Mouse (Mus musculus) retina, postnatal 7 days (tissue): ENCODE results near the gene Atp4b.
"Not testable (repeated sequence)": the region's sequence is repeated elsewhere in the genome, so short reads cannot be mapped to it uniquely, and the experiment has no call there.

Experiments used
- DNase-seq: peaks from one replicate; pipeline ENCODE4 v3.0.0-alpha.2; 2012; ENCODE audit warnings: low read depth, low spot score

Gene Atp4b

GRCm38 (mm10) chr8:13382999-13383398 is 13.6 kb downstream of the Atp4b start:
- no peak for DNase-seq

DNA sequence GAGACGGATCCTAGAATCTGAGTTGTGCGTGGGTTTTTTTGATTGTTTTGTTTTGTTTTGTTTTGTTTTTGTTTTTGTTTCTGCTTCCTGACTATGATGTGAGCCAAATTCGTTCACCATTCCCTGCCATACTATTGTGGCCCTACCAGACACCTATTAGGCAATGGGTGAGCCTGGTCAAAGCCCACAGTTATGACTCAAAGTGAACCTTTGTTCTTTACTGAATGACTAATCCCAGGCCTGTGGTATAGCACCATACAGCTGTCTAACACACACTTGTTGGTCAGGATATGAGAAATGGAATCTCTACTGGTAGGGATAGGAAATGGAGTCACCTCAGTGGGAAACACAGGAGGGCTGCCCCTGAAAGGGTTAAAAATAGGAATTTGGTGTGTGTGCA is 14.1 kb downstream of the Atp4b start:
- DNase-seq, result no peak

- DNase-seq, result no peak
Measured at GRCm38 (mm10) chr8:13381630-13382029, 15.0 kb downstream of the Atp4b start.

- DNase-seq, result no peak
Measured at GRCm38 (mm10) chr8:13373151-13373662, 23.4 kb downstream of the Atp4b start.

GRCm38 (mm10) chr8:13361865-13362264 is 34.8 kb downstream of the Atp4b start:
- no peak for DNase-seq

DNA sequence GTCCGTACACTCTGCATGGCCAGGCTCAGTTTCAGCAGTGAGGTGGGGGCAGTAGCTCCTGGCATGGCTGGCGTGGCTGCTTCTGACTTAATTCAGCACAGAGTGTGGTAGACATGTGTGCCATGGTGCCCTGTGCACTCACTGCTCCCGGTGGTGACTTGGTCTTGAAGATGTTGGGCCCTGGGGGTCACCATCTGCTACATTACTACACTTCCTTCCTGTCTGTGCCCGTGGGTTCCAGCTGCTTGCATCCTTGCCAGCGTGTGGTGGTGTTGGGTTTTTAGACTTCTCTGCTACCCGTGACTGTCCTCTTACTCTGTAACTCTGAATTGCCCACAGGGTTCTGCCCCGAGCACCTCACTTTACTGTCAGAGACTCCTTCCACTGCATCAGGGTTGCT is 36.4 kb downstream of the Atp4b start:
- DNase-seq, result no peak

DNA sequence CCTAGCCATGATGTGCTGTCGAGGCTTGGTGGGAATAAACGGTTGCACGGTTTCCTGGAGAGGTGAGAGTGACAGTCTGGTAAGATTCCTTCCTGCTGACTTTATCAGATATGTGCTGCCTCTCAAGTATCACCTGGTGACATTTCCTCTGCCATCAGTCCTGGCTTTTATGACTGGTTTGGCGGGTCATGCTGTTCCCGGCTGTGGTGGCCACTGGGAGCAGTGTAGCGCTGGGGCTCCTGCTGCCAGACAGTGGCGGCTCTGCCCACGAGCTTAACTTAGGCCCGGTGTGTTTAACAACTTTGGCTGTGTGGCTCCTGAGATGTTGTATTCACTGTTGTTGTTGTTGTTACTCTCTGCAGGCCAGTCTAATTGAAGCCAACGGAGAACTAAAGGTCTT is 39.9 kb downstream of the Atp4b start:
- no peak for DNase-seq

- no peak for DNase-seq
Measured at GRCm38 (mm10) chr8:13356221-13356620, 40.4 kb downstream of the Atp4b start.

GRCm38 (mm10) chr8:13353883-13354282 is 42.7 kb downstream of the Atp4b start:
- no peak for DNase-seq

DNA sequence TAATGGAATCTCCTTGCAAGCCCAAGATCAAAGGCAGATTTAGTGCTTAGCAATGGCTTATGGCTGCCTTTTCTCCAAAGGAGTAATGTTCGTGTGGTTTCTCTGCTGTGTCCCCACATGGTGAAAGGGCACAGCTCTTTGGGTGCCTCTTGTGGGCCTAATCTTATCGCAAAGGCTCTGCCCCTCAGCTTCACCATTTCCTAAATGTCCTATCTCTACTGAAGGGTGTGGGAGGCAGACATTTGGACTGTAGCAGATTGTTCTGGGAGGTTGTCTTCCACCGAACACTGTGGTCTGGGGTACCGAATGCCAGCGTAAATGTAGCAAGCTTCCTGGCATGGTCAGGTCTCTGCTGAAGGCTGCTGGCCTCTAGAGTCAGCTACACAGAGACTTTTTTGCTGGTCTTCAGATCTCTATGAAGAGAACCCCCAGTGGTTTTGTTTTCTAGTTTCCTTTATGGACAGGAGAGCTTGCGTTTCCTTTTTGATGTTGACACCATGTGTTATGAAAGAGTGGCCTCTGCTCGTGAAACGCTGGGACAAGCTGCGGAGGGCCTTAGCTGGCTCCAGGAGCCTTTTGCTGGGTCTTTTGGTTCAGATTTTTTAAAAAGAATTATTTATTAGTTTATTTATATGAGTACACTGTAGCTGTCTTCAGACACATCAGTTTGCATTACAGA is 43.3 kb downstream of the Atp4b start:
- no peak for DNase-seq

GRCm38 (mm10) chr8:13352601-13353000 is 44.0 kb downstream of the Atp4b start:
- DNase-seq, result no peak

DNA sequence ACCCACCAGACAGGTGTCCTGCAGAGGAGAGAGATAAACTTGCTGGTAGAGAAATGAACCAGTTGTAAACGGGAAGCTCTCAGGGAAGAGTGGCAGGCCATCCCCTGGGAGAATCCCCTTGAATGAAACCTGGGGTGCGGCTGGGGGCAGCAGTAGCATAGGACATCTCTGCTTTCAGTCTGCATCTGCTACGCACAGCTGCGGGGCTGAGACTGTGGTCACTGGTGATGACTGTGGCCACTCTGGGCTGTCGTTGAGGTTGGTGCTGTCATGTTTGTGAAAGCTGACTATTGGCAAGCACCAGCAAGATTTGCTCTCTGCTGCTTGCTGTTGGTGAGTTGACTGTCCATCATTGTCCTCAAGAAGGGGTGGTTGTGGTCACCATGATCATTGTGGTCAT is 45.0 kb downstream of the Atp4b start:
- DNase-seq, result no peak

DNA sequence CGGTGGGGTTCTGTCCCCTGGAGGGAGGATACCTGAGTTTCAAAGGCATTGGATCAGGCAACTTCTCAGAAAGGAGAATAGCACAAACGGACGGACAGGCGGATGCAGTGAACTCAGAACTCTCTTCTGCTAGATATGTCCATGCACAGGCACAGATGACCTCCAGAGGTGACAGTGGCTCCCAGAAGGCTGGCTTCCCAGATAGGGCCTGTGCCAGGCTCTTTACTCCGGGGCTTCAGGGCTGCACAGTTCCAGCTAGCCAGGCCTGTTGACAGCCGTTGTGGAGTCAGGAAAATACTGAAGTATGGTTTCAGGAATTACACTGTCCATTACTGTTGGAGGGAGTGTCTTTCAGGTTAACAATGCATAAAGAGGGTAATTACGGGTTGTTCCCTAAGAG is 46.6 kb downstream of the Atp4b start:
- no peak for DNase-seq

DNA sequence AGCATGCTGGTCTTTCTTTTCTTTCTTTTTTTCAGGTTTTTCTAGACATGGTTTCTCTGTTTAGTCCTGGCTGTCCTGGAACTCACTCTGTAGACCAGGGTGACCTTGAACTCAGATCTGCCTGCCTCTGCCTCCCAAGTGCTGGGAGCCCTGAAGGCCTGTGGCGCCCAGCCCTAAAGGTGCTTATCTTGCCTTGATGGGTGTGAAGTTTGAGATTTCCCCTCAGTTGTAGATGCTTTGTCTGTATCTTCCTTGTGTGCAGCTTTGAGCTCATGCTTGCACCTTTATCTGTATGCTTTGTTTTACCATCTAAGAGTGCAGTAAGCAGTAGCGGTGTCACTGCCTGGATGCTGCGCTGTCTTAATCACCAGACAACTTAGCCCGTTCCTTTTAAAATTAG is 53.5 kb downstream of the Atp4b start:
- no peak for DNase-seq

DNA sequence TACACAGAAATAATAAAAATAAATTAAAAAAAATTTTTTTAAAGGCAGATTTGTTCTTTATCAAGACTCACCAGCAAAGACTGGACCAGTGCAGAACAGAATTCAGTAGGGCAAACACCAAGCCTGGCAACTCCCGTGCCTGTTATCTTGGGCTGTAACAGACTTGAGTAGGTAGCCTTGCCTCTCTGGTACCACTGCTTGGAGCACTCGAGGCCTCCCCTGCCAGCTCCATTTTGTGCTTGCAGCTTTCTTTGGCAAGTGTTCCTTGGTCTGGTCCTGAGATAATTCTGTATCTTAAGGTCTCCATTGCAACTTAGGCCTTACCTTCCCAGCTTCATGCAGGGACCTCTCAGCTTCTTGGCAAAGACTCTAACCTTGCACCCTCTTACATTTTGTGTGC is 54.3 kb downstream of the Atp4b start:
- no peak for DNase-seq

GRCm38 (mm10) chr8:13340650-13341049 is 56.0 kb downstream of the Atp4b start:
- DNase-seq, result no peak

- DNase-seq, result no peak
Measured at GRCm38 (mm10) chr8:13339646-13339990, 57.0 kb downstream of the Atp4b start.

GRCm38 (mm10) chr8:13338901-13339645 is 57.6 kb downstream of the Atp4b start:
- no peak for DNase-seq

GRCm38 (mm10) chr8:13338255-13338860 is 58.3 kb downstream of the Atp4b start, which contains the start of gene Tfdp1:
Gene Tfdp1, plus strand, starts transcription at chr8:13338751.
- peak; percentile 82 for DNase-seq

GRCm38 (mm10) chr8:13337678-13338077 is 58.9 kb downstream of the Atp4b start:
- no peak for DNase-seq

DNA sequence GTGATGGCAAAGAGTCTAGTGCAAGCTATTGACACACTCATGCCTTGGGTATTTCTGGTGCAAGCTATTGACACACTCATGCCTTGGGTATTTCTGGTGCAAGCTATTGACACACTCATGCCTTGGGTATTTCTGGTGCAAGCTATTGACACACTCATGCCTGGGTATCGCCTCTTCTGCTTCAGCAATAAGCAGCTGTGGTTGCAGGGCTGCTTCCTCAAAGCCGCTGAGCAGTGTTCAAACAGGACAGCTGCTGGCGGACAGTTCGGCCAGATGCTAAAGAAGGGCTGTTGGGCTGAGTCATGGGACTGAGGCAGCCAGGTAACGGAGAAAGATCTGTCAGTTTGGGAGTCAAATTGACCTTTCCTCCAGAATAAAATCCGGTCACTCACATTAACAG is 59.4 kb downstream of the Atp4b start:
- DNase-seq, result not testable (repeated sequence)
